Mouse (Mus musculus) erythroblast, embryonic 14.5 days (primary cell): ENCODE measurements around the gene Fastkd5. TPM values are rescaled to one million over a fixed set of nuclear protein-coding genes. Genes with fewer than 3 reads are reported as not detected.

Experiments
- H3K27me3 ChIP-seq: 2 replicates; pipeline ENCODE4 v1.6.1; 2012; ENCODE audit warnings: inconsistent platforms; ENCODE audit not compliant: control insufficient read depth
- H3K36me3 ChIP-seq: 2 replicates; pipeline ENCODE4 v1.6.1; 2012; ENCODE audit warnings: mild to moderate bottlenecking, inconsistent platforms; ENCODE audit not compliant: control insufficient read depth
- H3K4me1 ChIP-seq: 2 replicates; pipeline ENCODE4 v1.6.1; 2012; ENCODE audit warnings: inconsistent platforms; ENCODE audit not compliant: control insufficient read depth
- H3K4me3 ChIP-seq: replicated peaks from 2 replicates; pipeline ENCODE3; 2012; ENCODE audit warnings: moderate library complexity, mild to moderate bottlenecking, inconsistent platforms
- H3K9me3 ChIP-seq: 2 replicates; pipeline ENCODE4 v1.6.1; 2012; ENCODE audit warnings: low read length, inconsistent platforms, mixed read lengths; ENCODE audit not compliant: control insufficient read depth
- GATA1 ChIP-seq: IDR thresholded peaks from 2 replicates; pipeline ENCODE4 v1.6.1; 2012; ENCODE audit warnings: low read length, inconsistent platforms, mixed read lengths
- TAL1 ChIP-seq: IDR thresholded peaks from 3 replicates; pipeline ENCODE4 v1.6.1; 2012; ENCODE audit warnings: low read length, inconsistent platforms, mixed read lengths
- polyA plus RNA-seq: library from polyadenylated mRNA; stranded (reverse); fragments of >175 nt; gene quantifications from 2 replicates; pipeline ENCODE4 v1.2.3, GENCODE M21; 2012

The Fastkd5 gene
- polyA plus RNA-seq, result 0.02 and 0.03 TPM in 2 replicates

DNA sequence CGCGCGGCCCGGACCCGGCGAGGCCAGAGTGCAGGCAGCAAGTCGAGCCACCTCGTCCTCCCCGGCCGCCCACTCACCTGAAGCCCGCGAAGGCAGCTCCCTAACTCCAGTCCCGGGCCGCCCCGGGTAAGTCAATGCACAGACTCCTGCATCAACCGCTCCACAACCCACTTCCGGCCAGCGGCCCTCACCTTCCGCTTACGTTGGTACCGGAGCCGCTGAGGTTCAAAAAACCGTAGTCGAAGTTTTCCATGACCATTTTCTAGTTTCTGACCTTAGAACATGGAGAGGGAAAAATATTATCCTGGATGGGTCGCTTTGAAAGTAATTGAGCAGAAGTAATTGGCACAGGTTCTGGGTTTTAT is at the start of gene Fastkd5, which contains the start of gene Ubox5:
Fastkd5 (minus strand) TSS at position 189 of the 365 bp plus-strand sequence.
Ubox5 (minus strand) TSS at position 200 of the 365 bp plus-strand sequence.
- Histone ChIP-seq H3K27me3 (peaks cover 31% of the 10 kb centered on the region), H3K9me3 (peaks cover 9% of the 10 kb centered on the region; the same call in 1 of the 2 replicates), H3K36me3 (peaks cover 32% of the 10 kb centered on the region), H3K4me3 (peak within 1 kb of the TSS; percentile 99), H3K4me1 (peaks cover 34% of the 10 kb centered on the region)
- TF ChIP-seq GATA1 (no peak), TAL1 (no peak)

GRCm38 (mm10) chr2:130679154-130679553 is 49.3 kb upstream of the Fastkd5 start:
- peaks cover 99% of the 10 kb centered on the region for H3K36me3 ChIP-seq
- no peaks in the 10 kb centered on the region for H3K4me1 ChIP-seq

DNA sequence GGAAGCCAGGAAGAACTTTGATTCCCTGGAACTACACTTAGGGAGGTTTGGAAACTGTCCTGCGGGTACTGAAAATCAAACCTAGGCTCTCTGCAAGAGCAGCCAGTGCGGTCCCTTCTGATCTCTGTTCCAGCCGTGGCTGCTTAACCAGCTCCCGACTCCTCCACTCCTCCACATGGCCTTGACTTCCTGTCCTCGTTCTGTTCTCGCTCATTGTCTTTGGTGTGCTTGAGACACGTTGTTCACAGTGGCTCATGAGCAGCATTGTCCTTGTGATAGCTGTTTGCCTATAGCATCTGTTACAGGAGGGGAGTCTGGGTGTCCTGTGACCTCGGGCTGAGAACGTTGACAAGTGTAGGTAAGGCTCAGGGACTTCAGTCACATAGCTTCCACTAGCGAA is 47.4 kb upstream of the Fastkd5 start:
- H3K4me3 ChIP-seq, result no peak overlapping the region
- H3K4me1 ChIP-seq, result no peaks in the 10 kb centered on the region
- peaks cover 98% of the 10 kb centered on the region for H3K36me3 ChIP-seq
- TF ChIP-seq TAL1, result no peak
- no peak for TF ChIP-seq GATA1
- H3K27me3 ChIP-seq, result no peaks in the 10 kb centered on the region
- H3K9me3 ChIP-seq, result no peaks in the 10 kb centered on the region

More at GRCm38 (mm10) chr2:130679154-130679553, 49.3 kb upstream of the Fastkd5 start:
- no peaks in the 10 kb centered on the region for H3K9me3 ChIP-seq
- no peak overlapping the region for H3K4me3 ChIP-seq
- no peak for TF ChIP-seq TAL1
- no peak for TF ChIP-seq GATA1
- H3K27me3 ChIP-seq, result no peaks in the 10 kb centered on the region

DNA sequence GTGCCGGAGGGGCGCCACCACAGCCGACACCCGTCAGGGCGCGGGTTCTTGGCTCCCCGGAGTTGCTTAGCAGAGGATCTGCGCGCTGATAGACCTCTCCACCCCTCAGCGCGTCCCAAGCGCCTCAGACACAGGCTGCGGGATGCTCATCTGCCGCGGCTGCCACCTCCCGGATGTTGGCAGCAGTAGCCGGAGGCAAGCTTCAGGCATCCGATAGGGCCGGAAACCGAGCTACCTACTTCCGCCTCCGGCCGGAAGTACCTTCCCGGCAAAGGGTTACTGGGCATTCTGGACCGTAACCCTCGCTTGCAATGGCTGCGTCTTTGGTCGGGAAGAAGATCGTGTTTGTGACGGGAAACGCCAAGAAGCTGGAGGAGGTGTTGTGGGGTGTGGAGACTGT is 37.7 kb upstream of the Fastkd5 start, which contains the start of gene Itpa:
Itpa (plus strand) TSS at position 52 of the 400 bp plus-strand sequence.
- Histone ChIP-seq H3K27me3 (no peaks in the 10 kb centered on the region), H3K4me1 (peaks cover 69% of the 10 kb centered on the region), H3K36me3 (peaks cover 41% of the 10 kb centered on the region), H3K4me3 (peak within 1 kb of the TSS; percentile 72), H3K9me3 (no peaks in the 10 kb centered on the region)
- TF ChIP-seq TAL1 (no peak), GATA1 (0 out of 2 replicates have a peak, but pooled peaks have one; percentile 29)

GRCm38 (mm10) chr2:130664102-130664701 is 34.4 kb upstream of the Fastkd5 start, which contains the start of gene Ddrgk1:
Gene Ddrgk1 (minus strand): TSS chr2:130664659.
- TF ChIP-seq GATA1 (no peak), TAL1 (no peak)
- Histone ChIP-seq H3K4me1 (peaks cover 63% of the 10 kb centered on the region), H3K4me3 (peak within 1 kb of the TSS; percentile 81), H3K9me3 (no peaks in the 10 kb centered on the region), H3K36me3 (peaks cover 43% of the 10 kb centered on the region), H3K27me3 (no peaks in the 10 kb centered on the region)

DNA sequence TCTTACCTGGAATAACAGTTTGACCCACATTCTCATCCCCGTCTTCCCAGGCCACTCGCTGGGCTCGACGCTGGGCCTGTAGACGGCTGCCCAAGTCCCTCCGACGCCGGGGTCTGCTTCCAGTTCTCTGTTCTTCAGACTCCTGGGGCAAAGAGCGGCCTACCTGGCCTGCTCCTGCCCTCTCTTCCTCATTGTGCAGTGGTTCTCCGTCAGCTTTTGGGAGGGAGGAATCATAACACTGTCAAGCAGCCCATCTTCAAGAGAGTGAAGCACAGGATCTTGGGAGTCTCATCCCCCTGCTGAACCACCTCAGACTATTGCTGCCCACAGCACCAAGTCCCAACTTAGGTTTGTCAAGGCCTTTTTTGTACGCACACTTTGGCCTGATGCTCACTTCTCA is 33.5 kb upstream of the Fastkd5 start:
- Histone ChIP-seq H3K4me1 (peaks cover 57% of the 10 kb centered on the region), H3K27me3 (no peaks in the 10 kb centered on the region), H3K9me3 (no peaks in the 10 kb centered on the region), H3K4me3 (peak overlapping the region; percentile 81), H3K36me3 (peaks cover 50% of the 10 kb centered on the region)
- TF ChIP-seq GATA1 (no peak), TAL1 (no peak)

DNA sequence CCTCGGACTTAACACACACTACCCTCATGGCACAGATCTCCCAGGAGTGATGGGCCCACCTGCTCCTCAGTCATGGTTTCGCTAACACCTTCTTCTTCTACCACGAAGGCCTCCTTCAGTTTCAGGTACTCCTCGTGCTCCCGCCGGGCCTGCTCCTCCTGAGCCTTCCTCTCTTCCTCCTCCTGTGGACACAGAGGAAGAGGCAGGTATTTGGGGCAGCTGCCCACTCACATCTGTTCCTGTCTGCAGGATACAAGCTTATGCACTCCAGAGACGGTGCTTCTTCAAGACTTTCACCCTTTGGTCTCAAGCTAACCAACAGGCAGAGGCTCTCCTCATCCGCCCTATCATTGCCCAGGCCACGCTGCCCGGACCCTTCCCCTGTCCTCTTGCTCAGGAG is 28.7 kb upstream of the Fastkd5 start:
- H3K27me3 ChIP-seq, result no peaks in the 10 kb centered on the region
- peaks cover 95% of the 10 kb centered on the region for H3K36me3 ChIP-seq
- H3K4me1 ChIP-seq, result peaks cover 66% of the 10 kb centered on the region
- no peak for TF ChIP-seq GATA1
- TF ChIP-seq TAL1, result no peak
- H3K9me3 ChIP-seq, result no peaks in the 10 kb centered on the region
- H3K4me3 ChIP-seq, result no peak overlapping the region

DNA sequence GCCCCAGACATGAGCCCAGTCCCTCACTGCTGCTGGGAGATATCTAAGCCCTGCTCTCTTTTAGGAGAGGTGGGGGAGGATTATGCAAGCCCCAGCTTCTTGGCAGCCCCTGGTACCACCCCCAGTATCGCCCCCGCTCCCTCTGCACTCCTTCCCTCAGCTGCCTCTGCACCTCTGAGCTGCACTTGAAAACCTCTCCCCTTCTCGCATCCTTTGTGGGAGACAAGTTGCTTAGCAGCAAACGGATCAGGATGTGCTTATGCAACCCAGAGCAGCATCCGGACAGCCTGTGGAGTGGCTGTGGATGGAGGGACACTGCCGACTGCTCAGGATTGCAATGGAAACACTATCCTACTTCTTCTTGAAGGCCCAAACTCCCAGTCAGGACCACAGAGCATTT is 27.7 kb upstream of the Fastkd5 start:
- H3K36me3 ChIP-seq, result peaks cover 95% of the 10 kb centered on the region
- peaks cover 61% of the 10 kb centered on the region for H3K4me1 ChIP-seq
- H3K27me3 ChIP-seq, result no peaks in the 10 kb centered on the region
- no peaks in the 10 kb centered on the region for H3K9me3 ChIP-seq
- TF ChIP-seq GATA1 (no peak), TAL1 (no peak)
- no peak overlapping the region for H3K4me3 ChIP-seq

- Histone ChIP-seq H3K4me3 (no peak overlapping the region), H3K27me3 (no peaks in the 10 kb centered on the region), H3K9me3 (no peaks in the 10 kb centered on the region), H3K36me3 (peaks cover 92% of the 10 kb centered on the region), H3K4me1 (peaks cover 51% of the 10 kb centered on the region)
- TF ChIP-seq TAL1 (no peak), GATA1 (no peak)
These were observed 26.7 kb upstream of the Fastkd5 start for GRCm38 (mm10) chr2:130656536-130656935.
